Mouse (Mus musculus): Measurements from ENCODE around the gene Tirap.
"Not testable (repeated sequence)": the region's sequence is repeated elsewhere in the genome, so short reads cannot be mapped to it uniquely, and the experiment has no call there.

Tirap gene

GRCm38 (mm10) chr9:35158477-35158876, 41.6 kb downstream of the Tirap start:
- in situ Hi-C loops (cut with MboI; ENCODE audit: unreplicated experiment in 2 of 2), result loop anchor here (25.0 kb wide), 2 partner anchors 396 to 646 kb away; no protein-coding TSS in a partner anchor

DNA sequence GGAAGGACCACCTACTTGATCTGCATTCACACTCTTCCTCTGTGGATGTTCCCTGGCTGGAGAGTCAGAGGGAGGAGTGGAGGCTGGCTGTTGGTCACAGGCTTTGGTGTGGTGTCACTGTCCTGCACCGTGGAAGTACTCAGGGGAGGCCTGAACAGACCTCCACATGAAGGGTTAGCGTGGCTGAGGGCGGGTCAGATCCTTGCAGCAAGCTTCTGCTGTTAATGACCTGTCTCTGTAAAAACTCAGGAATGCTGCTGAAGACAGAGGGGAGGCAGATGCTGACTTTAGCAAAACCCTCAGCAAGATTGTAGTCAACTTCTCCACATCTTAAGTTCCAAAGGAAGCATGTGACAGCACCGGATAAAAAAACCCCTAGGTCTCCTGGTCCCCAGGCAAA, 43.2 kb downstream of the Tirap start:
- in situ Hi-C loops (cut with MboI; ENCODE audit: unreplicated experiment in 2 of 2), result loop anchor here (25.0 kb wide), 2 partner anchors 395 to 645 kb away; no protein-coding TSS in a partner anchor

DNA sequence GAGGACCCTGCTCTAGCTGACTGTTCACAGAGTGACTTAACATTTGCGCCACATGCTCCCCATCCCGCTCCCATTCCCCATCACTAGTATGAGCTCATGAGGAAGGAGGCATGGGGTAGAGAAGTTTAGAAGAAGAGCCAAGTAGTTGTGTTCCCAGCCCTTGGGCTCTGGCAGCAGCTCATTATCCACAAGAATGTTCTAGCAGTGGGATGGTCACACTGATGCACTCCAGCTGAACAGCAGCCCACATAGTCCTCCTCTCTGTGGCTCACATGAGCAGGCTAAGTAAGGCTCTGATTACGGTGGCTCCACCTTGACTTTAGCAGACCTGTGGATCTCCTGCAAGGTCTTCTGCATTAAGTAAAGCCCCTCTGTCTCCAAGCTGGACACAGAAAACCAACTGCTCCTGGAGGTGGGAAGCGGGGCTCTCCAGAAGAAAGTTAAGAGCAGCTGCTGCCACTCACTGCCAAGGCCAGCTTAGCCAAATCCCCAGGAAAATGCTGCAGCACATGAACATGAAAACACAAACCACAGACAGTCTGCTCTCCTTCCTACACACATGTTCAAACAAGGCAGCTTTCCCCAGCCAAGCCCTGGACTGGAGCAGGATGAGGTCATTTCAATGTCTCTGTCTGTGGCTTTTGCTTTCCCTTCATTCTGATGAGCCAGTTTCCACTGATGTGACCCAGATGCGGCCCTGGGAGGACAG, 43.9 kb downstream of the Tirap start:
- in situ Hi-C loops (cut with MboI; ENCODE audit: unreplicated experiment in 2 of 2), result loop anchor here (25.0 kb wide), 2 partner anchors 394 to 644 kb away; no protein-coding TSS in a partner anchor

- in situ Hi-C loops (cut with MboI; ENCODE audit: unreplicated experiment in 2 of 2), result loop anchor here (25.0 kb wide), 2 partner anchors 391 to 641 kb away; no protein-coding TSS in a partner anchor
These were observed 47.2 kb downstream of the Tirap start for GRCm38 (mm10) chr9:35152923-35153322.

GRCm38 (mm10) chr9:35148822-35149221, 51.3 kb downstream of the Tirap start:
- in situ Hi-C loops (cut with MboI; ENCODE audit: unreplicated experiment in 2 of 2), result not testable (repeated sequence)

- in situ Hi-C loops (cut with MboI; ENCODE audit: unreplicated experiment in 2 of 2), result not testable (repeated sequence)
These were observed 52.8 kb downstream of the Tirap start for GRCm38 (mm10) chr9:35147261-35147660.

GRCm38 (mm10) chr9:35145829-35146228, 54.3 kb downstream of the Tirap start:
- in situ Hi-C loops (cut with MboI; ENCODE audit: unreplicated experiment in 2 of 2), result no loop called here

DNA sequence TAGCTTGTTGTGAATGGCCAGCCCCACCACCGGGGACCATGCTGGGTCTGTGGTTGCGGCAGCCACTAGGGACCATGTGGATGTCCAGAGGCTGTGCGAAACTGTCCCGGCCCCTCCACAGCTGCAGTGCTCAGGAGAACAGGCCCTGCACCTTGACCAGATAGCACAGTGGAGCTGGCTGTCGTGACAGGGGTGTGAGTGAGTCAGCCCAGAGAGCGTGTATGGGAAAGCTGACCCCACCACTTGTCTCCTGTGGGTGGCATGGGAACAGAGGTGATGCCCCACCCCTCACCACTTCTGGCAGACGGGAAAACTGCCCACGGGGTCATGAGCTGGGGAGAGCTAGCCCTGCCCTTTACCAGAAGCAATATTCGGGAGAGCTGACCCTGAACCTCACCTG, 55.0 kb downstream of the Tirap start:
- in situ Hi-C loops (cut with MboI; ENCODE audit: unreplicated experiment in 2 of 2), result no loop called here

DNA sequence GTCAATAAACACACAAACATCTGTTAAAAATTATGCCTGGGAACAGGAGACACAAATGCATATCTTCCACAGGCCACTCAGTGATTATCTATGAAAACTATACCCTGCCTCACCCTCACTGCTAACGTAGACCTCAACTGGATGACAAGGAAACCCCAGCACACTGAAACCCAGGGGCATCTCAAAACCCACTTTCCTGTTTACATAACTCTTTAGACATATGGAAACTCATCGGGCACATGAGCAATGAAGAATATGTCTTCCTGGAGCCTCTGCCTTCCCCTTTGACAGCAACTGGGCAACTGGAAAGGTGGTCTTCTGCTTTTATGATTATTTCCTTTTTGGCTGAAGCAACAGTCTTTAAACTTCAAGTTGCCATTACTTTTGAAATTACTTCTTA, 57.9 kb downstream of the Tirap start:
- in situ Hi-C loops (cut with MboI; ENCODE audit: unreplicated experiment in 2 of 2), result no loop called here

- in situ Hi-C loops (cut with MboI; ENCODE audit: unreplicated experiment in 2 of 2), result no loop called here
These were observed 60.8 kb downstream of the Tirap start for GRCm38 (mm10) chr9:35139231-35139744.

GRCm38 (mm10) chr9:35138029-35138428, 62.1 kb downstream of the Tirap start:
- in situ Hi-C loops (cut with MboI; ENCODE audit: unreplicated experiment in 2 of 2), result no loop called here

- in situ Hi-C loops (cut with MboI; ENCODE audit: unreplicated experiment in 2 of 2), result no loop called here
These were observed 64.5 kb downstream of the Tirap start for GRCm38 (mm10) chr9:35135575-35135974.

All from v-Abl transformed pro-B cells (cell line).